21 mouse cellular contexts compared by ENCODE assay signal in genomic region chr1:32748191-32748590, GRCm38 (mm10).
"Had no signal": no experiment of that assay in that cellular context is flagged by ENCODE, and none has a peak within 500 bp of the region (broad histone marks: within the 10 kb centered on the region; RNA-seq: fewer than 3 reads in every experiment).

No protein-coding gene starts in this region.

- DNase-seq: cerebellum, adult 18-20 months; cerebellum, adult 2 months; cerebellum, adult 8-10 months; cerebellum, adult 9-11 months; cerebellum, postnatal 10 days; cerebellum, postnatal 14 days; cerebellum, postnatal 25 days; cerebellum, postnatal 36 days; embryo, embryonic 11 days; forebrain, postnatal 0 days; gastrocnemius, adult 2 months; gastrocnemius, postnatal 10 days; gastrocnemius, postnatal 14 days; gastrocnemius, postnatal 25 days; gastrocnemius, postnatal 36 days; heart, adult 11 months; heart, adult 2 months had no signal

- ATAC-seq: forebrain, embryonic 13.5 days; forebrain, embryonic 14.5 days; forebrain, embryonic 15.5 days; forebrain, embryonic 16.5 days; forebrain, postnatal 0 days had no signal
